Mouse (Mus musculus): ENCODE results near the gene Cyp2a5. TPM values are rescaled to one million over a fixed set of nuclear protein-coding genes. Genes with fewer than 3 reads are reported as not detected.

Cyp2a5 gene
- not detected for polyA plus RNA-seq (2014; fragmentation: Illumina TruSeq; extraction: RNeasy Lipid Tissue Mini Kit (QIAGEN cat#74804); ENCODE audit: low read depth, low replicate concordance)

DNA sequence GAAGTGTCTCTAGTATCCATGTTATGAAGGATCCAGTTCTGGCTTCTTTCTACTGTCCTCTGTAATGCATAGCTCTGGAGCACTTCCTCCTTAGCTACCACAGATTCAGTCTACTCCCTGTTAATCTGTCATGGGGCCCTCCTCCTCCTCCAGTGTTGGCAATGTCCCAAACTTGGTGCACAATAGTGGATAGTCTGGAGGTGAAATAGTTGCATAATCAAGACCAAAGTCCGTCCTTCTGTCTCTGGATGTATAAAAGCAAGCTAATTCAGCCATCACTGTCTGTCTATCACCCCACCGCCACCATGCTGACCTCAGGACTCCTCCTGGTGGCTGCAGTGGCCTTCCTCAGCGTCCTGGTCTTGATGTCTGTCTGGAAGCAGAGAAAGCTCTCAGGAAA is at the start of gene Cyp2a5:
TSS of gene Cyp2a5 (plus strand) at position 247 of the 400 bp plus-strand sequence.

DNA sequence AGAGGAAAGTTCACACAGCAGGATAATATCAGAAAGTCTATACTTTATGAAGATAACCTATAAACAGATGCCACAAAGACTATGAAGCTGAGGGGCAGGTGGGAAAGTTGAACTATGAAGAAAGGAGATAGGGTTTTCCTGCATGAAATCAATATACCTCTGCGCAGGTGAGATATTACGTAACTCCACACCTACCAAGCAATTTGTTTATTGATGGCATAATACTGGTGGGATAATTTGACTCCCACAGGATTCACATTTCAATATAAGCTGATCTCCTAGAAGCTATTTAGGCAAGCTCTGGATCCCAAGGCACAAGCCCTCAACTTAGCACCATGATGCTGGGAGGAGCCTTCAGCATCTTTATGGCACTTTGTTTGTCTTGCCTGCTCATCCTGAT is 26.5 kb upstream of the Cyp2a5 start, which contains the start of gene Cyp2g1:
TSS of gene Cyp2g1 (plus strand) at position 301 of the 400 bp plus-strand sequence.

Other genes with a start within 250 kb of the Cyp2a5 start
- not detected for gene Vmn1r185, start 216.8 kb upstream of the Cyp2a5 start, polyA plus RNA-seq (2014; fragmentation: Illumina TruSeq; extraction: RNeasy Lipid Tissue Mini Kit (QIAGEN cat#74804); ENCODE audit: low read depth, low replicate concordance)
- not detected for gene Cyp2b23, start 148.9 kb upstream of the Cyp2a5 start, polyA plus RNA-seq (2014; fragmentation: Illumina TruSeq; extraction: RNeasy Lipid Tissue Mini Kit (QIAGEN cat#74804); ENCODE audit: low read depth, low replicate concordance)
- not detected for gene Cyp2b19, start 78.2 kb upstream of the Cyp2a5 start, polyA plus RNA-seq (2014; fragmentation: Illumina TruSeq; extraction: RNeasy Lipid Tissue Mini Kit (QIAGEN cat#74804); ENCODE audit: low read depth, low replicate concordance)
- gene Cyp2g1, start 26.4 kb upstream of the Cyp2a5 start, polyA plus RNA-seq (2014; fragmentation: Illumina TruSeq; extraction: RNeasy Lipid Tissue Mini Kit (QIAGEN cat#74804); ENCODE audit: low read depth, low replicate concordance) = not detected
- gene Cyp2a22, start 104.1 kb downstream of the Cyp2a5 start, polyA plus RNA-seq (2014; fragmentation: Illumina TruSeq; extraction: RNeasy Lipid Tissue Mini Kit (QIAGEN cat#74804); ENCODE audit: low read depth, low replicate concordance) = not detected
- 0.25 TPM for gene Cyp2a12, start 193.8 kb downstream of the Cyp2a5 start, polyA plus RNA-seq (2014; fragmentation: Illumina TruSeq; extraction: RNeasy Lipid Tissue Mini Kit (QIAGEN cat#74804); ENCODE audit: low read depth, low replicate concordance)